Mouse (Mus musculus): Measurements from ENCODE around the gene C1qtnf7.

DNA sequence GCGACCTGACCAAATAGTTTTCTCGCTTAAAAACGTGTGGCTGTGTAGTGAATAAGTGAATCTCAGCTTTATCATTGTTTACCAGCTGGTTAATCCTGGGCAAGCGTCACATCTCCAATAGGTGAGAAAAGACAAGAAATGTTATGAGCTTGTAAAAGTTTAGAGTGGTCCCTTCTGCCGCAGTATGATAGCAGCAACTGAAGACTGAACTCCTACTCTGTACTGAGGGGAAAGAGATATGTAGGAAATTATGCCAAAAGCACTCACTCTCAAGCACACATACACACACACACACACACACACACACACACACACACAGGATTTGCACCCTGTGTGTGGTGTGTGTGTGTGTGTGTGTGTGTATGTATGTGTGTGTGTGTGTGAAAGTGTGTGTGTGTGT is 26.2 kb downstream of the C1qtnf7 start:
- TF ChIP-seq POLR2A (IDR thresholded peaks at IDR 0.05; ENCODE audit: low read depth, low read length) (no peak), CTCF (IDR thresholded peaks at IDR 0.05; ENCODE audit: borderline replicate concordance, insufficient read depth, low read length) (no peak)

All from embryonic fibroblast, embryonic 13.5 days (primary cell).